ENCODE assay signal across 24 mouse cellular contexts in the genomic region with DNA sequence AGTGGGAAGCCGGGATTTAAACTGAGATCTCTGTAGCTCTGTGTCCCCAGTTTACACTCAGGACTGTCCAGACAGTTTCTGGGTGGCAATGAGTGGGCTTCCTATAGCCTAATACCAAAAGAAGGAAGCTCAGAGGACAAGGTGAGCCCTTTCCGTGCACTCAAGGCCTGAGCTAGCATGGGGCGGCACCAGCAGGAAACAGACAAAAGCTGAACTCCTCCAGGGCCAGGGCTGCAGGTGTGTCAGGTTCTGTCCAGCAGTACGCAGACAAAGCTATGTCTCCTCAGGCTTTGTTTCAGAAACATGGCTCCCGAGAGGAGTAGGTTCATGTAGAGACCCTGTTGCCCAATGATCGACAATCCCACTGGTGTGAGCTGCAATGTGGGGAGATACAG. TPM values are rescaled to one million over a fixed set of nuclear protein-coding genes. Genes with fewer than 3 reads are reported as not detected.
DNase-seq lines count a peak whose midpoint lies in the region; TF ChIP-seq lines count a peak whose summit lies in the region.
"Had no signal": no experiment of that assay in that cellular context is flagged by ENCODE, and none has a peak within 500 bp of the region (broad histone marks: within the 10 kb centered on the region; RNA-seq: fewer than 3 reads in every experiment).

No protein-coding gene starts in this region.

- 0 out of 2 replicates have a peak overlapping the region, but pooled peaks have one; percentile 9 for H3K27ac ChIP-seq in heart, embryonic 10.5 days
- H3K27ac ChIP-seq in ES-E14 (ENCODE audit: insufficient read depth, low read depth, low read length, poor library complexity, severe bottlenecking): peak overlapping the region; percentile 85
- H3K27ac ChIP-seq: heart, embryonic 15.5 days; hindbrain, embryonic 13.5 days; intestine, embryonic 15.5 days had no signal

- WGBS in heart, embryonic 10.5 days: 75% methylated on average over 6 of the region's 6 CpGs

- in situ Hi-C loops in ES-E14 (cut with MboI; ENCODE audit: low sequenced_read_pairs in 2 of 2, unreplicated experiment in 2 of 2): no loop called here

- H3K36me3 ChIP-seq in heart, embryonic 10.5 days: 0 out of 2 replicates have a peak, but pooled peaks cover 3% of the 10 kb centered on the region
- no peaks in the 10 kb centered on the region; the same call in 1 of the 2 replicates for H3K36me3 ChIP-seq in ES-E14 (ENCODE audit: control insufficient read depth, insufficient read depth, low read length, poor library complexity, severe bottlenecking)
- H3K36me3 ChIP-seq: heart, embryonic 15.5 days; hindbrain, embryonic 13.5 days; intestine, embryonic 15.5 days had no signal

- peak overlapping the region; percentile 9; the same call in 1 of the 2 replicates for H3K9ac ChIP-seq in ES-E14 (ENCODE audit: insufficient read depth, low read depth, low read length, poor library complexity, severe bottlenecking)
- H3K9ac ChIP-seq: heart, embryonic 15.5 days; hindbrain, embryonic 13.5 days; intestine, embryonic 15.5 days had no signal

- H3K27me3 ChIP-seq in heart, embryonic 10.5 days (ENCODE audit: insufficient read depth, poor library complexity, severe bottlenecking): peaks cover 5% of the 10 kb centered on the region; the same call in 1 of the 2 replicates
- H3K27me3 ChIP-seq: heart, embryonic 15.5 days; hindbrain, embryonic 13.5 days; intestine, embryonic 15.5 days had no signal

- H3K4me1 ChIP-seq in heart, embryonic 10.5 days: peaks cover 29% of the 10 kb centered on the region
- peaks cover 8 to 61% of the 10 kb centered on the region in 2 experiments for H3K4me1 ChIP-seq in ES-E14 (ENCODE audit: control insufficient read depth in 2 of 2, insufficient read depth in 2 of 2, low read length in 2 of 2, poor library complexity in 1 of 2)
- H3K4me1 ChIP-seq: heart, embryonic 15.5 days; hindbrain, embryonic 13.5 days had no signal

- DNase-seq in heart, embryonic 10.5 days (ENCODE audit: low spot score): no peak
- no peak for DNase-seq in heart, postnatal 25 days (ENCODE audit: low spot score)
- peak; percentile 30 for DNase-seq in thymus, postnatal 4 days
- DNase-seq in thymus, postnatal 0 days (ENCODE audit: low spot score): no peak
- no peak for DNase-seq in ES-E14 (ENCODE audit: low read depth, low spot score)
- peak; percentile 38 for DNase-seq in naive thymus-derived CD4-positive, alpha-beta T cell, adult 2 months (ENCODE audit: low read depth)
- DNase-seq in adrenal gland, adult 2 months: no peak
- DNase-seq in lung, adult 18-20 months: no peak
- DNase-seq: adrenal gland, postnatal 14 days; B cell, adult 2 months; cerebellum, adult 11 months; cerebellum, adult 2 months; cerebellum, adult 9-11 months; cerebellum, postnatal 36 days; embryo, embryonic 11 days; gastrocnemius, postnatal 25 days; heart, adult 18-20 months; heart, postnatal 10 days; heart, postnatal 4 days; kidney, adult 11 months; kidney, adult 8-10 months had no signal

- intact Hi-C loops in heart, postnatal 25 days (cut with DNase I): no loop called here

- no peak overlapping the region for H3K4me3 ChIP-seq in heart, embryonic 10.5 days
- H3K4me3 ChIP-seq in ES-E14 (ENCODE audit: insufficient read depth in 1 of 2, low read depth in 1 of 2, low read length in 2 of 2, poor library complexity in 1 of 2, severe bottlenecking in 1 of 2): peak overlapping the region in 1 of 2 experiments; percentile 6; a peak in 1 of 4 replicates
- H3K4me3 ChIP-seq: heart, embryonic 15.5 days; hindbrain, embryonic 13.5 days; intestine, embryonic 15.5 days had no signal

- peaks cover 4% of the 10 kb centered on the region; the same call in 1 of the 2 replicates for H3K9me3 ChIP-seq in heart, embryonic 10.5 days
- H3K9me3 ChIP-seq in ES-E14 (ENCODE audit: control insufficient read depth, insufficient read depth, low read depth, low read length): no peaks in the 10 kb centered on the region
- H3K9me3 ChIP-seq: heart, embryonic 15.5 days; hindbrain, embryonic 13.5 days; intestine, embryonic 15.5 days had no signal

TF ChIP-seq in ES-E14, 5 proteins besides CTCF, POLR2A, EP300 and RAD21:
- TF ChIP-seq HCFC1 (IDR thresholded peaks at IDR 0.05; ENCODE audit: borderline replicate concordance, insufficient read depth, low read length) (no peak), ZNF384 (IDR thresholded peaks at IDR 0.05; ENCODE audit: low read depth, low read length) (no peak), CHD2 (IDR thresholded peaks at IDR 0.05; ENCODE audit: low read depth, low read length) (no peak), ZC3H11A (IDR thresholded peaks at IDR 0.05; ENCODE audit: borderline replicate concordance, low read depth, low read length) (no peak), MAFK (IDR thresholded peaks at IDR 0.05; ENCODE audit: insufficient read depth, low read depth, low read length) (no peak)

RNA-seq across cellular contexts. Expression of a gene that starts 35.9 kb away (rescaled TPM):
- polyA plus RNA-seq in heart, embryonic 10.5 days (2016; fragmentation: Nextera tagmentation; extraction: Ambion mirVana): 0.74 and 0.90 TPM in 2 replicates
- total RNA-seq in heart, postnatal 25 days (2021): 1 to 10 TPM; 1.6 to 2.4 TPM
- 0.31 and 0.49 TPM in 2 replicates for polyA plus RNA-seq in thymus, postnatal 0 days (2015; fragmentation: Nextera tagmentation; extraction: Ambion mirVana)
- 7.4 and 22.9 TPM in 2 replicates for total RNA-seq in ES-E14 (2012; rRNA removed)
- 1 to 10 TPM; 2.1 TPM for total RNA-seq in adrenal gland, adult 2 months (2021)
- 2.9 and 3.2 TPM in 2 replicates for polyA plus RNA-seq in adrenal gland, adult 2 months (2012; rRNA removed)

Comparison
In these comparisons a context has a peak if more than half of its experiments do, and no peak if none do; other contexts are left out.
1. DNase-seq: peak in thymus, postnatal 4 days (single experiment) and naive thymus-derived CD4-positive, alpha-beta T cell, adult 2 months (single experiment); none in heart, embryonic 10.5 days (single experiment), heart, postnatal 25 days (single experiment), thymus, postnatal 0 days (single experiment), ES-E14 (single experiment), adrenal gland, adult 2 months (single experiment) and lung, adult 18-20 months (0 of 2).